Mouse (Mus musculus) ES-Bruce4 (cell line): Measurements from ENCODE around the gene Dexi. TPM values are rescaled to one million over a fixed set of nuclear protein-coding genes. Genes with fewer than 3 reads are reported as not detected.

Experiments
- H3K27ac ChIP-seq: 2 replicates; pipeline ENCODE4 v1.5.1; 2012; ENCODE audit warnings: low read length, inconsistent platforms; ENCODE audit not compliant: insufficient read depth
- H3K27me3 ChIP-seq: 2 replicates; pipeline ENCODE4 v1.6.1; 2012; ENCODE audit warnings: mild to moderate bottlenecking, low read length, inconsistent platforms; ENCODE audit not compliant: control insufficient read depth, poor library complexity, insufficient read depth, severe bottlenecking
- H3K36me3 ChIP-seq: 2 replicates; pipeline ENCODE4 v1.6.1; 2012; ENCODE audit warnings: inconsistent platforms, mild to moderate bottlenecking, low read length, moderate library complexity; ENCODE audit not compliant: control insufficient read depth, poor library complexity, insufficient read depth, severe bottlenecking
- H3K4me1 ChIP-seq: one replicate; pipeline ENCODE4 v1.8.1; 2011; ENCODE audit warnings: low read length; ENCODE audit not compliant: control insufficient read depth, insufficient read depth
- H3K4me3 ChIP-seq: 2 replicates; pipeline ENCODE4 v1.5.1; 2011; ENCODE audit warnings: low read depth, mild to moderate bottlenecking, low read length
- H3K9ac ChIP-seq: 2 replicates; pipeline ENCODE4 v1.6.1; 2012; ENCODE audit warnings: low read depth, mild to moderate bottlenecking, inconsistent platforms; ENCODE audit not compliant: poor library complexity, severe bottlenecking
- H3K9me3 ChIP-seq: replicated peaks from 2 replicates; pipeline ENCODE4 v1.6.1; 2012; ENCODE audit warnings: mild to moderate bottlenecking, low read length, inconsistent platforms; ENCODE audit not compliant: control insufficient read depth, poor library complexity, insufficient read depth, severe bottlenecking
- CTCF ChIP-seq: IDR thresholded peaks from one replicate; pipeline ENCODE4 v1.8.1; 2011; ENCODE audit warnings: low read depth, low read length
- EP300 ChIP-seq: IDR thresholded peaks from 2 replicates; pipeline ENCODE4 v1.6.1; 2011; ENCODE audit warnings: low read depth, low read length; ENCODE audit not compliant: insufficient read depth
- POLR2A ChIP-seq: IDR thresholded peaks from one replicate; pipeline ENCODE4 v1.8.1; 2011; ENCODE audit warnings: low read length; ENCODE audit not compliant: insufficient read depth
- polyA plus RNA-seq: library from polyadenylated mRNA; stranded (reverse); fragments of >200 nt; gene quantifications from 2 replicates; pipeline ENCODE4 v1.2.4, GENCODE M21; 2011; ENCODE audit warnings: low read depth; ENCODE audit not compliant: missing spikeins, insufficient read depth, insufficient read length

The Dexi gene
- polyA plus RNA-seq, 1 experiment = 7.0 TPM

- TF ChIP-seq CTCF (no peak), EP300 (no peak), POLR2A (no peak)
- H3K9me3 ChIP-seq = no peaks in the 10 kb centered on the region
- no peak overlapping the region for H3K27ac ChIP-seq
Measured at GRCm38 (mm10) chr16:10501865-10502264, 41.0 kb downstream of the Dexi start.

GRCm38 (mm10) chr16:10499122-10499521 is 43.7 kb downstream of the Dexi start:
- Histone ChIP-seq H3K9me3 (no peaks in the 10 kb centered on the region), H3K9ac (no peak overlapping the region), H3K27ac (no peak overlapping the region), H3K27me3 (no peaks in the 10 kb centered on the region), H3K4me3 (no peak overlapping the region), H3K36me3 (no peaks in the 10 kb centered on the region), H3K4me1 (no peaks in the 10 kb centered on the region)
- TF ChIP-seq POLR2A = no peak
- no peak for TF ChIP-seq CTCF
- TF ChIP-seq EP300 = no peak

More at GRCm38 (mm10) chr16:10501865-10502264, 41.0 kb downstream of the Dexi start:
- Histone ChIP-seq H3K4me3 (no peak overlapping the region), H3K36me3 (no peaks in the 10 kb centered on the region), H3K27me3 (no peaks in the 10 kb centered on the region), H3K4me1 (no peaks in the 10 kb centered on the region), H3K9ac (no peak overlapping the region)

GRCm38 (mm10) chr16:10498096-10498602 is 44.7 kb downstream of the Dexi start:
- Histone ChIP-seq H3K27ac (no peak overlapping the region), H3K4me3 (no peak overlapping the region), H3K27me3 (no peaks in the 10 kb centered on the region), H3K9ac (no peak overlapping the region), H3K36me3 (no peaks in the 10 kb centered on the region), H3K4me1 (no peaks in the 10 kb centered on the region), H3K9me3 (no peaks in the 10 kb centered on the region)
- TF ChIP-seq POLR2A (no peak), EP300 (no peak), CTCF (no peak)

- no peaks in the 10 kb centered on the region for H3K4me1 ChIP-seq
- TF ChIP-seq POLR2A (no peak), EP300 (no peak), CTCF (no peak)
- H3K36me3 ChIP-seq = no peaks in the 10 kb centered on the region
- no peak overlapping the region for H3K27ac ChIP-seq
- no peaks in the 10 kb centered on the region for H3K27me3 ChIP-seq
- H3K9ac ChIP-seq = no peak overlapping the region
- no peak overlapping the region for H3K4me3 ChIP-seq
- no peaks in the 10 kb centered on the region for H3K9me3 ChIP-seq
Measured at GRCm38 (mm10) chr16:10495824-10496298, 47.0 kb downstream of the Dexi start.

GRCm38 (mm10) chr16:10492587-10492986 is 50.3 kb downstream of the Dexi start:
- H3K27ac ChIP-seq = no peak overlapping the region
- H3K4me1 ChIP-seq = no peaks in the 10 kb centered on the region
- no peak overlapping the region for H3K4me3 ChIP-seq
- H3K9ac ChIP-seq = no peak overlapping the region
- no peak for TF ChIP-seq EP300
- no peak for TF ChIP-seq CTCF
- no peak for TF ChIP-seq POLR2A
- H3K9me3 ChIP-seq = no peaks in the 10 kb centered on the region
- 0 out of 2 replicates have a peak, but pooled peaks cover 2% of the 10 kb centered on the region for H3K27me3 ChIP-seq
- no peaks in the 10 kb centered on the region for H3K36me3 ChIP-seq

GRCm38 (mm10) chr16:10491716-10492115 is 51.1 kb downstream of the Dexi start:
- no peaks in the 10 kb centered on the region for H3K9me3 ChIP-seq
- no peak overlapping the region for H3K9ac ChIP-seq
- H3K4me1 ChIP-seq = no peaks in the 10 kb centered on the region
- H3K36me3 ChIP-seq = no peaks in the 10 kb centered on the region
- no peak overlapping the region for H3K4me3 ChIP-seq
- 0 out of 2 replicates have a peak, but pooled peaks cover 2% of the 10 kb centered on the region for H3K27me3 ChIP-seq
- H3K27ac ChIP-seq = no peak overlapping the region
- no peak for TF ChIP-seq EP300
- no peak for TF ChIP-seq CTCF
- no peak for TF ChIP-seq POLR2A
